Mouse (Mus musculus) forebrain, embryonic 16.5 days (tissue): ENCODE measurements around the gene Aqr. TPM values are rescaled to one million over a fixed set of nuclear protein-coding genes. Genes with fewer than 3 reads are reported as not detected.
A peak's percentile ranks its signal among the peaks of the same experiment; 100 is the strongest.

ENCODE experiments used
- ATAC-seq: fragments of 200-750 bp; cut with Nextera tagmentation; 2 replicates; pipeline ENCODE4 v1.8.0; 2017; ENCODE audit warnings: mild to moderate bottlenecking, moderate library complexity
- H3K27ac ChIP-seq: fragments of 300-500 bp; sonication (generic); 2 replicates; pipeline ENCODE4 v1.5.1; 2014; ENCODE audit warnings: low read length, control low read depth
- H3K27me3 ChIP-seq: fragments of 300-500 bp; sonication (generic); replicated peaks from 2 replicates; pipeline ENCODE4 v1.6.1; 2014; ENCODE audit warnings: low read length; ENCODE audit not compliant: control insufficient read depth, insufficient read depth
- H3K36me3 ChIP-seq: fragments of 300-500 bp; sonication (generic); 2 replicates; pipeline ENCODE4 v1.6.1; 2014; ENCODE audit not compliant: control insufficient read depth, insufficient read depth
- H3K4me1 ChIP-seq: fragments of 300-500 bp; sonication (generic); replicated peaks from 2 replicates; pipeline ENCODE4 v1.6.1; 2014; ENCODE audit warnings: low read length; ENCODE audit not compliant: control insufficient read depth, insufficient read depth
- H3K4me2 ChIP-seq: fragments of 300-500 bp; sonication (generic); 2 replicates; pipeline ENCODE4 v1.6.1; 2014; ENCODE audit warnings: mild to moderate bottlenecking, low read length, control low read depth
- H3K4me3 ChIP-seq: fragments of 300-500 bp; sonication (generic); replicated peaks from 2 replicates; pipeline ENCODE4 v1.5.1; 2014; ENCODE audit warnings: mild to moderate bottlenecking, low read length, control low read depth
- H3K9ac ChIP-seq: fragments of 300-500 bp; sonication (generic); replicated peaks from 2 replicates; pipeline ENCODE4 v1.6.1; 2014; ENCODE audit warnings: low read depth, low read length, control low read depth
- H3K9me3 ChIP-seq: fragments of 300-500 bp; sonication (generic); 2 replicates; pipeline ENCODE4 v1.6.1; 2016; ENCODE audit warnings: low read length; ENCODE audit not compliant: control insufficient read depth
- WGBS: fragments of 180-500 bp; shearing (Covaris S2); extraction: QIAGEN DNeasy Blood & Tissue Kit; methylation state at CpG from one replicate; pipeline ENCODE4 v1.1.7; 2014; 5-methylcytosine and 5-hydroxymethylcytosine counted together
- polyA plus RNA-seq: library from polyadenylated mRNA; unstranded; fragments of >200 nt; fragmentation: Nextera tagmentation; extraction: Ambion mirVana; gene quantifications from 2 replicates; pipeline ENCODE4 v1.2.1, GENCODE M21; 2015

Aqr gene
- polyA plus RNA-seq, 1 experiment from 2014 or later, result 41.8 TPM

DNA sequence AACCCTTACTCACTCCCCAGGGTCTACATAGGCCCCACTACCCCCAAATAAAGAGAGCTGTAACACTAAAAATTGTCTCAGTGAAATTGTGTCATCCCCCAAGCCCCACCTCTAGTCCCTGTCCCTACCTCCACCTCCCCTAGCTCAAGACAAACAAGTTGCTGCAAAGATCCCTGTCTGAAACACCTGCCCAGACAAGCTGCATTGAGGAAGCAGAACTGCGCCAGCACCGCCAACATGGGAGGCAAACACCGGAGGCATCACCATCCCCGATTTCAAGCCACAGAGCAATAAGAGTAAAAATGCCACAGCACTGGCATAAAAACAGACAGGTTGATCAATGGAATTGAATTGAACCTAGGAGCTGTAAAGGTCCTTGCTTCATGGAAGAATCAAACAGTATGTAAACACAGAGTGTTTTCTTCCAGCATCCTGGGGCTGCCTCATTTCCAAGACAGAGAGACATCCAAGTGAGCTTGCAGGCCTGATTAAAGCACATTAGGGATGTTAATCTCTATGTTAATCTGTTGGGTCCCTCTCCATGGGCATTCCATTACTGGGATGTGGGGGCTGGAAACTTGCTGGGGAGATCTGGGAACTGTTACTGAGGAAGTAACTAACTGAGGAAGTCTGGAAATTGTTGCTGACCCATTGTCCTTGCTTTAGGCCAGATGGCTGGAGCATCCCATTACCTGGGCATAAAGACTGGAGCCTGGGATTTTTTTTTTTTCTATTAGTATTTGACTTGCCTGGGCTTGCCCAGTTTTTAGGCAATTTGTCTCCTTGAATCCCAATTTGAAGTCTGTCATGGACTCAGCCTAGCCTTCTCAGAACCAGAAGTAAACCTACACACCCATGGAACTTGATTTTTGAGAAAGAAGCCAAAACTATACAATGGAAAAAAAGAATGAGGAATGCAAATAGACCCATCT, 8.8 kb downstream of the Aqr start:
- no peak overlapping the region for H3K4me2 ChIP-seq
- 47% methylated on average over 4 of the region's 4 CpGs for WGBS
- H3K4me3 ChIP-seq, result no peak overlapping the region
- no peaks in the 10 kb centered on the region for H3K36me3 ChIP-seq
- H3K9ac ChIP-seq, result no peak overlapping the region
- no peak overlapping the region for H3K27ac ChIP-seq
- H3K4me1 ChIP-seq, result peaks cover 13% of the 10 kb centered on the region
- H3K27me3 ChIP-seq, result no peaks in the 10 kb centered on the region
- no peaks in the 10 kb centered on the region for H3K9me3 ChIP-seq
- no peak for ATAC-seq

DNA sequence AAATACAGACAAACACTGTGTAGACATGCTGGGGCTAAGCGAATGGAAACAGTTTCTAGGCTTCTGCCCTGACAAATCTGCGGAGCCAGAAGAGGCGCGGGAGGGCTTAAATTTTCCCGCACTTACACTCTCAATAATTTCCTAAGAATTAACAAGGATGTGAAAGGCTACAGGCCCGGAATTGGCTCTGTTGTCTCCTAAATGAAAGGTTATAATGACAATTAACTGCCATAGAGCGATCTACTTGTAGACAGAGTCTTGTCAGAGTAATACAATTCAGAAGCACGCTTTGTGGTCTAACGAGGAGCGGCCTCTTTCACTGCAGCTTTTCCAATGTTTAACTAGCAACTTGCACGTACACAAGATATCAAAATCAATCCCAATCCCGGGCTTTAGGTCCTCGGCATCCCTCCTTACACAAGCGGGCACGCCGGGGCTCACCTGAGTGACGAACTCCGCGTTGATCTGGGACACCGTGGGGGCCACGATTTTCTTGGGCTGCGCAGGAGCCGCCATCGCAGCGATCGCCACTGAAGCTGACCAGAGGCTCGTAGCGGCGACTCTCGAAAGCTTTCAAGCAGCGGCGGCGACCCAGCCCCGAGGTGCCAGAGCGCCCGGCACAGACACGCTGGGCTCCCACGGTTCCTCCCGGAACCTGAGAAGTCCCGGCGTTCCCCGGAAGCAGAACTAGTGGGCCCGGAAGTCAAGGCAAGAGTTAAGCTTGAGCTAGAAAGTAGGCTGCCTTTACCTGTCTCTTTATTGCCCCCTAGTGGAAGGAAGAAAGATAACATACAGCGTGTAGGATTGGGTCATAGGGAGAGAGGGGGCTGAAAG, 12.0 kb downstream of the Aqr start:
- Histone ChIP-seq H3K4me2 (peak overlapping the region; percentile 94), H3K9ac (peak overlapping the region; percentile 87), H3K9me3 (no peaks in the 10 kb centered on the region), H3K4me1 (peaks cover 13% of the 10 kb centered on the region), H3K36me3 (no peaks in the 10 kb centered on the region), H3K27me3 (no peaks in the 10 kb centered on the region), H3K4me3 (peak overlapping the region; percentile 83), H3K27ac (peak overlapping the region; percentile 10; the same call in 1 of the 2 replicates)
- under 1% methylated on average over 44 of the region's 44 CpGs for WGBS
- peak; percentile 98 for ATAC-seq

DNA sequence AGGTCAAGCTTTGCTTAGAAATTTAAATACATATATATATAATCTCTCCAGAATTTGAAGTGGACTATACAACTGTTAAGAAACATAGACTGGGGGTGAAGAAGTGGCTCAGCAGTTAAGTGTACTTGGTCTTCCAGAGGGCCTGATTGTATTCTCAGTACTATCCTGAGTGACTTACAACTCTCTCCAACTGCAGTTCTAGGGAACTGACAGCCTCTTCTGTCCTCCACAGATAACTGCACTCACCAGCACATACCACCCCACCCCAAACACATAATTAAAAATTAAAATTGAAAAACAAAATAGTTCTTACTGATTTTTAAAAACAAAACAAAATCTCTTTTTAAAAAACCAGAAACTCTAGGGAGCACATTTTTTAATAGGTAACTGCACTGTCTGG, 13.6 kb downstream of the Aqr start:
- Histone ChIP-seq H3K27ac (no peak overlapping the region), H3K4me2 (no peak overlapping the region), H3K36me3 (no peaks in the 10 kb centered on the region), H3K27me3 (no peaks in the 10 kb centered on the region), H3K4me1 (peaks cover 13% of the 10 kb centered on the region), H3K9ac (no peak overlapping the region), H3K9me3 (no peaks in the 10 kb centered on the region), H3K4me3 (no peak overlapping the region)
- ATAC-seq, result no peak

DNA sequence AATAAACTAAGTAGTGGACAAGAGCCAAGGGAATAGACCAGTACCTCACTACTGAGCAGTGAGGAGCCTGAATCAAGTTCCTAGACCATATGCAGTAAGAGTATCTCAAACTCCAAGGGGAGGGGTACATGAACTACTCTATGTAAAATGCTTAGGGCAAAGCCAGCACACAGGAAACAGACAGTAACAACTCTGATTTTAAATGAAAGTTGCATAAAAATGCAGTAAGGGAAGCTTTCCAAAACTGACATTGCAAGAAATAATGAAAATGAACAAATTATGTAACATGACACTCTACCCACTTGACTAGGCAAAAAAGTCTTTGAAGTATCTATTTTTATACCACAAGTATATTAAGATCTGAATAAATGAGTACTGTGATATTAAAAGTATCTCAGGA, 19.0 kb downstream of the Aqr start:
- H3K4me2 ChIP-seq, result no peak overlapping the region
- ATAC-seq, result no peak
- no peaks in the 10 kb centered on the region for H3K27me3 ChIP-seq
- no peaks in the 10 kb centered on the region for H3K9me3 ChIP-seq
- H3K36me3 ChIP-seq, result peaks cover 14% of the 10 kb centered on the region; the same call in 1 of the 2 replicates
- no peaks in the 10 kb centered on the region for H3K4me1 ChIP-seq
- no peak overlapping the region for H3K27ac ChIP-seq
- H3K9ac ChIP-seq, result no peak overlapping the region
- H3K4me3 ChIP-seq, result no peak overlapping the region

DNA sequence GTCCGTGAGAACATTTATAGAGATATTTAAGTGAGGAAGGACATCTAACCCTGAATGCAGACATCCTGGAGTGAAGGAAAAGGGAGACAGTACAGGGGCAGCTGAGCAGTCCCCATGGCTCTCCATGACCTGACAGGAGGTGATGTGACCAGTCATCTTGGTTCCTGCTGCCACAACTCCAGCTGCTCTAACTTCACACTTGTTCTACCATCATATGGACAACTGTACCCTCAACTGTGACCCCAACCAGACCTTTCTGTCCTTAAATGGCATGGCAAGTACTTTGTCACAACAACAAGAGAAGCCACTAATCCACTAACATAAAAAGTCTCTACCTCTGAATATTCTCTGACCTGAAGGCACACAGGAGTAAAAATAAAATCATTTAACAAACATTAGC, 24.8 kb downstream of the Aqr start:
- 100% methylated on average over 1 of the region's 1 CpGs for WGBS
- peaks cover 28% of the 10 kb centered on the region for H3K36me3 ChIP-seq
- no peak overlapping the region for H3K27ac ChIP-seq
- no peak overlapping the region for H3K4me3 ChIP-seq
- no peaks in the 10 kb centered on the region for H3K9me3 ChIP-seq
- no peaks in the 10 kb centered on the region for H3K27me3 ChIP-seq
- no peak overlapping the region for H3K4me2 ChIP-seq
- no peak for ATAC-seq
- H3K9ac ChIP-seq, result no peak overlapping the region
- no peaks in the 10 kb centered on the region for H3K4me1 ChIP-seq

DNA sequence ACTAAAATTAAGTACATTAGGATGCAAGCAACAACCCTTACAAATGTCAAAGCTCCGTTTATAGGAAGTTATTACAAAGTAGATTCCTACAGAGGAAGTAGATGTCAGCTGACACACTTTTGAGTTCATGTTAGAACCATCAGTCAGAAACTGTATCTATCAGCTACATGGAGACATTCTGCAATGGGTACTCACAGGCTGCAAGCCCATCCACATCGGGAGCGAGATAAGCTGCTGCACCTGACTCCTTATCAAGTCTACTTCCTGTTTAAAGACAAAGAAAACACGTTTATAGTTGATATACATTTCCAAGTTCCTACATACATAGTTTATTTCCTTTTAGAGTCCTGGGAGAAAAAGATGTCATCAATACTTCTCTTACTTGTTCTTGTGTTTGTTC, 29.5 kb downstream of the Aqr start:
- H3K36me3 ChIP-seq, result peaks cover 37% of the 10 kb centered on the region

DNA sequence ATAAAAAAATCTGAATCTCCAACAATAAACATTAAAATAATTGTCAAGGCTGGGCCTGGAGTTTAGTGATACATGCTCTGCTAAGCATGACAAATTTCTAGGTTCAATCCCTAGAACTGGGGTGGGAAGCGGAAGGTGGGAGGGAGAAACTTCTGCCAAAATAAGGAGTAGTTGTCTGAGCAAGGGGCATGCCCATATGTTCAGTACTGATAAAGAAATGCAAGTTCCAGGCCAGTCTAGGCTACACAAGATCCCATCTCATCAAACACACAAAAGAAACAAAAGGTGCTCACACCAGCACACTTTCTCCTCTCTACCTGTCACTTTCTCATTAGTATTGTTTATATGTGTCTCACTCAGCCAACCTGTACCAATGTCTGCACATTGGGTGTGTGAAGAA, 30.2 kb downstream of the Aqr start:
- Histone ChIP-seq H3K4me3 (no peak overlapping the region), H3K9me3 (no peaks in the 10 kb centered on the region), H3K36me3 (peaks cover 39% of the 10 kb centered on the region), H3K27ac (no peak overlapping the region), H3K27me3 (no peaks in the 10 kb centered on the region), H3K4me2 (no peak overlapping the region), H3K4me1 (no peaks in the 10 kb centered on the region), H3K9ac (no peak overlapping the region)
- no peak for ATAC-seq
- WGBS, result 93% methylated on average over 1 of the region's 1 CpGs

More for the DNA sequence above, 29.5 kb downstream of the Aqr start:
- no peak for ATAC-seq
- no peaks in the 10 kb centered on the region for H3K4me1 ChIP-seq
- WGBS, result 92% methylated on average over 4 of the region's 4 CpGs
- H3K4me2 ChIP-seq, result no peak overlapping the region
- H3K27me3 ChIP-seq, result no peaks in the 10 kb centered on the region
- no peak overlapping the region for H3K4me3 ChIP-seq
- no peak overlapping the region for H3K27ac ChIP-seq
- H3K9me3 ChIP-seq, result no peaks in the 10 kb centered on the region
- no peak overlapping the region for H3K9ac ChIP-seq

DNA sequence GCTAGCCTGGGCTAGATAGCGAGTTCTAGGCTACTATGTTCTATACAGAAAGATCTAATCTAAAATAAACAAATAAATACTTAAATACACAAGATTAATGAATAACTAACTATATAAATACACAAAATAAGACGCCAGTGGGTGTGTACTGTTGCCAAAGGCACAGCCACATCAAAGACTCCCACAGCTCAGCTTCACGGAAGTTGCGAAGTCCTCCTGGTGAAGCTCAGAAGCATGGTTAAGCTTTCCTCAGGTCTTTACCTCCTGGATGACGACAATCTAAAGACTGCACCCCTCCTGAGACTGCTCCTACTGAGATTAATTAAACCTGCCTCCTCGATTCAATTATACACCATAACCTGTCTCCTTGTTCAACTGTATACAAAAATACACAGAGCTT, 33.6 kb downstream of the Aqr start:
- H3K9me3 ChIP-seq, result no peaks in the 10 kb centered on the region
- H3K36me3 ChIP-seq, result peaks cover 41% of the 10 kb centered on the region
- no peak overlapping the region for H3K4me3 ChIP-seq
- no peak overlapping the region for H3K9ac ChIP-seq
- H3K4me1 ChIP-seq, result no peaks in the 10 kb centered on the region
- 90% methylated on average over 6 of the region's 6 CpGs for WGBS
- no peak for ATAC-seq
- no peak overlapping the region for H3K27ac ChIP-seq
- no peak overlapping the region for H3K4me2 ChIP-seq
- no peaks in the 10 kb centered on the region for H3K27me3 ChIP-seq

DNA sequence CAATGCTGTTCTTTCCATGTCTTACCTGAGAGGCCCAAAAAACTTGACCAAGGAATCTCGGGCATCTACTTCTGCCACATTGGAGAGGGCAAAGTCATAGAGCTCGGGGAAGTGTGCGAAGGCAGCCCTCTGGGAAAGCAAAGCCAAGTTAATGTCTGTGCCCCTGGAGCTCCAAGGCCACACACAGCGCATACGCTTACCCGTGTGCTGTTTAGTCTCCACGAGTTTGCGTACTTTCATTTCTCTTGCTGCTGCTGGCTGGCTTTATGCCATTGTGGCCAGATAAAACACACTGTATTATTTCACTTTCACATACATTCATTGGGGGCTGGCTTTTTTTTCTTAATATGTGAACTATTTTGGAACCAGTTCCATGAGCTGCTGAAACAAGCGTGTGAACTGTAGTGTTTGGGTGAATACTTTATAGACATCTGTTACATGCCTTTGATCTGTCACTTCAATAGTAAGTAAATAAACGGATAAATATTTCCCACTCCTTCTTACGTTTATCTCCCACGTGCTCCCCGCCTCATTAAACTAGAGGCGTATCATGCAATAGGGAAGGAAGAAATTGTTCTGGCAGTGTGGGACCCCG, 39.9 kb downstream of the Aqr start:
- Histone ChIP-seq H3K9ac (no peak overlapping the region), H3K36me3 (peaks cover 30% of the 10 kb centered on the region), H3K4me2 (no peak overlapping the region), H3K9me3 (no peaks in the 10 kb centered on the region), H3K27me3 (no peaks in the 10 kb centered on the region), H3K4me1 (no peaks in the 10 kb centered on the region), H3K4me3 (no peak overlapping the region), H3K27ac (no peak overlapping the region)
- ATAC-seq, result no peak
- WGBS, result 86% methylated on average over 15 of the region's 15 CpGs
